Mouse (Mus musculus): ENCODE measurements around the gene Svs3b. TPM values are rescaled to one million over a fixed set of nuclear protein-coding genes. Genes with fewer than 3 reads are reported as not detected.

Svs3b gene
- not detected for total RNA-seq (2023)

GRCm38 (mm10) chr2:164256540-164256939, at the start of gene Svs3b:
Gene Svs3b (minus strand): TSS chr2:164256640.

GRCm38 (mm10) chr2:164288968-164289367, 32.5 kb upstream of the Svs3b start, which contains the start of gene Svs3a:
Gene Svs3a (plus strand): TSS chr2:164289268.

GRCm38 (mm10) chr2:164278359-164278758, 21.9 kb upstream of the Svs3b start, which contains the start of gene Svs4:
Gene Svs4 (minus strand): TSS chr2:164278459.

GRCm38 (mm10) chr2:164238366-164238765, 18.1 kb downstream of the Svs3b start, which contains the start of gene Svs2:
Gene Svs2 (minus strand): TSS chr2:164238466.

GRCm38 (mm10) chr2:164221522-164221921, 34.9 kb downstream of the Svs3b start, which contains the start of gene Wfdc15b:
Gene Wfdc15b (minus strand): TSS chr2:164221660.

Other genes with a start within 250 kb of the Svs3b start
- 10 to 100 TPM; 12.4 to 13.0 TPM for gene Pabpc1l, start 231.2 kb downstream of the Svs3b start, total RNA-seq (2023)
- gene Stk4, start 186.3 kb downstream of the Svs3b start, total RNA-seq (2023): 100 to 1,000 TPM; 159 to 163 TPM
- 10 to 100 TPM; 40.3 to 49.7 TPM for gene Tomm34, start 185.5 kb downstream of the Svs3b start, total RNA-seq (2023)
- gene Kcns1, start 85.5 kb downstream of the Svs3b start, total RNA-seq (2023): not detected
- not detected for gene Wfdc5, start 73.9 kb downstream of the Svs3b start, total RNA-seq (2023)
- gene Wfdc12, start 66.0 kb downstream of the Svs3b start, total RNA-seq (2023): not detected
- not detected for gene Wfdc15a, start 56.5 kb downstream of the Svs3b start, total RNA-seq (2023)
- not detected for gene Wfdc15b, start 35.0 kb downstream of the Svs3b start, total RNA-seq (2023)
- not detected for gene Svs2, start 18.2 kb downstream of the Svs3b start, total RNA-seq (2023)
- gene Svs4, start 21.8 kb upstream of the Svs3b start, total RNA-seq (2023): not detected
- gene Svs3a, start 32.6 kb upstream of the Svs3b start, total RNA-seq (2023): not detected
- not detected for gene Svs6, start 60.1 kb upstream of the Svs3b start, total RNA-seq (2023)
- not detected for gene Svs5, start 76.1 kb upstream of the Svs3b start, total RNA-seq (2023)
- 100 to 1,000 TPM; 591 to 696 TPM for gene Slpi, start 132.5 kb upstream of the Svs3b start, total RNA-seq (2023)
- gene Rbpjl, start 146.5 kb upstream of the Svs3b start, total RNA-seq (2023): not detected
- not detected for gene Matn4, start 148.5 kb upstream of the Svs3b start, total RNA-seq (2023)
- gene Sdc4, start 187.2 kb upstream of the Svs3b start, total RNA-seq (2023): 1 to 10 TPM; 2.4 to 3.9 TPM
- 10 to 100 TPM; 28.4 to 36.4 TPM for gene Sys1, start 200.3 kb upstream of the Svs3b start, total RNA-seq (2023)
- gene Gm20458, start 204.3 kb upstream of the Svs3b start, total RNA-seq (2023): 1 to 10 TPM in 1 of 2 experiments, under 1 TPM in 1; 0.97 to 3.1 TPM
- not detected for gene Trp53tg5, start 217.1 kb upstream of the Svs3b start, total RNA-seq (2023)
- gene Dbndd2, start 229.5 kb upstream of the Svs3b start, total RNA-seq (2023): 1 to 10 TPM; 1.0 to 2.2 TPM
- gene Pigt, start 240.9 kb upstream of the Svs3b start, total RNA-seq (2023): 10 to 100 TPM; 45.7 to 55.1 TPM